Mouse (Mus musculus) frontal cortex, adult (tissue): ENCODE measurements around the gene Ankrd13b.

Experiments used
- ATAC-seq: cut with Nextera tagmentation; 2 replicates; pipeline ENCODE4 v1.9.2; 2017; ENCODE audit warnings: mild to moderate bottlenecking, moderate library complexity, mixed read lengths; ENCODE audit not compliant: low TSS enrichment

Gene Ankrd13b

DNA sequence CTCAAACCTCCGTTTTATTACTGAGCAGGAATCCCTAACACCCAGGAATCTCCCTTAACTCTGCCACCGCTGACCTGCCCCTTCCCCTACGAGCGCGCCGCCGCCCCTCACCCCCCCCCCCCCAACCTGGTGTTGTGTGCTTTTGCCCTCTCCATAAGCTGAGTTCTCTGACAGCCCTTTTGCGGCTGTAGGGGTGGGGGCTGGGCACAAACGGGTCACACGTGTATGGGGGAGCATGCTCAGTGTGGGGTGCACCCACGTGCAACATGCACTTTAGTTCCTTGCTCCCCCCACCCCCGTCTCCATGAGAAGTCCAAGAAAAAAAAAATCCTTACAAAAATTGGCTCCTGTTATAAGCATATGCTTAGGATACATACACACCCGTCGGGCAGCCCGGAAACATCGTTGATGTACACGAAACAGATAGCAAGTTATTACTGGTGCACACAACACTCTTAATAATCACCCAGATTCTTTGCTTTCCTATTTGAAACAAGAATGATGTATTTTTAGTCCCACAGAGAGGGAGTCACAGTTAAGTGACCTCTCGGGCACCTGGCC lies 2.9 kb upstream of the Ankrd13b start:
- ATAC-seq, result no peak

DNA sequence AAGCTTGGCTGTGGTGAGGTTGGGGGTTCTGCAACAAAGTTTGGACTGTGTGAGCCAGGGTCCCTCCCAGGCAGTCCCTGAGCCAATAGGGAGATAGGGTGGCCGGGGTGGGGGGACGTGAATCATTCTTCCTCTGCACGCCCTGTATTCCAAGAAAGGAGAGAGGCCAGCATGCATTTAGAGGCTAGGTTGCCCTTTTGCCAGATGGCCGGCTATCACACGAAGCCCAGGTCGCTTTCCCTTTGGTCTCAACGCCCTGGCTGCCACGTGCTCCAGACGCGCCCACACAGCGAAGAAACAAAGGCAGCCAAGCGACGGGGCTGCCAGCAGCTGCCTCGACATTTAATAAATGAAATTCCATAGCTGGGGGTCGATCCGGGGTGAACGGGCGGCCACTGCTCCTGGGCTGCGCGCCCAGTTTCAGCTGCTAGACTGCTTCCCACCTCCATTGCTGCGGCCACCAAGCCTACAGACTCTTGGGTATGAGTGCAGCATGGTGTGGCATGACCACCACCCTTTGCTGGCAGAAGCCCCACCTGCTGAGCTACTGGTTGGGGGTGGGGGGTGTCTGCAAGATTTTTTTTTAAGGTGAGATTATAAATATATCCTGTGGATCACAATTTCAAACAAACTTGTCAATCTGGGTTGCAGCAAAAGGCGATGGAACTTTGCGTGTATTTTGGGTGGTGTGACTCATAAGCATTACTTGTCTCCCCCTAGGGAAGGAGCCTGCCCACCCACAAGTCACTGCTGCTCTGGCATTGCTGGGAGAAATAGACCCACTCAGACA lies 2.2 kb upstream of the Ankrd13b start:
- no peak for ATAC-seq

DNA sequence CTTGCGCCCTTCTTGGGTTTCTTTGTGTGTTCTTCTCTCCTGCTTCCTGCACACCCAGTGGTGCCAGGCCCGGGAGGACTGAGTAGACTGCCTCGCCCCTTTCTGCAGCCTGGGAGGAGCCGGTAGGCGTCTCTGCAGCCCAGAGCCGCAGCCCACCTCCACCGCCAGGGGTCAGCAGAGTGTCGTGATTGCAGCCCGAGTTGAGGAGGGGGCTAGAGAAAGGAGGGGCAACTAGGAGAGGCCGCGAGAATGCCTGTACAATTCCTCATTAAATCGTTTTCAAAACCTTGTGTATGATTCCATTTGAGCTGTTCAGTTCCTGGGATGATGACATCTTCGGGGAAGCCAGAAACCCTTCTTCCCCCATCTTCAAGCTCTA lies 1.6 kb upstream of the Ankrd13b start:
- peak; percentile 34 for ATAC-seq

DNA sequence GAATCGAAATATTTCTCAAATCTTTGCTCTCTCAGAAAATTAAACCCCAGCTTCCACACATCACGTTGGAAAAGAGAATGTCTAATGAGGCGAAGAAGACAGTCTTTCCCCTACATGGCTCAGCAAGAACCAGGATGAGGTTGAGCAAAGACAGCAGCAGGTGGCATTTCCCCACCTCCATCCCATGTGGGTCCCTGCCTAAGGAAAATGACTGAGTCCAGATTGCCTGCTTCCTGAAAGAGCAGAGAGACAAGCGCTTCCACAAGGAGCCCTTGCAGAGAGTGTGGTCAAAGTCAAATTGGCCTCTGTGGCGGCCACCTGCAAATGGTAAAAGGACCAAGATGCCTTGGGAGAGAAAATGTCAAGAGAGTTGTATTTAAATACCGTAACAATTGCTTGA lies 973 bp upstream of the Ankrd13b start:
- no peak for ATAC-seq

DNA sequence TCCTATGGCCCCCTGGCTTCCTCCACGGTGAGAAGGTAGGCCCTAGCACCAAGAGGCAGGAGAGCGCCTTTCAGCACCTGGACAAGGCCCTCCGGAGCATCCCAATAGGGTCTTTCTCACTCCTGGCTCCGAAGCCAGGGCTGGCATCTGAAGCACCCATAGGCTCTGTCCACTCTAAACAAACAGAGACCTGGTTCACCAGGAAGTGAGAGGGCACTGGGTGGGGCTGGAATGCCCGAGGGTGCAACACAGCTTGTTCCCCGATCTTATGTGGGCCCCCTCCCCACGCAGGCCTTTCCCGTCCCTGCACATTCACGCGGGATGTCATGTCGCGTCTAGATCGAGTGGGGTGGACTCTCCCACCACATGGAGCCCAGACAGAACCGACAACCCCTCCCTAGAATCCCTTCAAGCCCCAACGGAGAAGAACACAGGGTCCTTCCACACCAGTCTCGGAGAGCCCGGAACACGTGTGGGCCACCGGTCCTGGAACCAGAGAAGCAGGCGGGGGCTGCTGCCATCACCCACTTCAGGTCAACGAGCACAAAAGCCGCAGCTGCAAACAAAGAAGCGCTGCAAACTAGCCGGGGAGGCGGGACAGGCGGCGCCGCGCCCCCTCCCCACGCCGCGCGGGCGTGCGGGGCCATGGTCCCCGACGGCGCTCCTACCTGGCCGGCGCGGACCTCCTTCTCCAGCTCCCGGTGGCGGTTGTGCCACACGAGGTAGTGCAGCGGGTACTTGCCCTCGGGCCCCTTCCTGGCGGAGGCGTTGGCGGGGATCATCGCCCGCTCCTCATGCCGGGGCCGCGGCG lies 502 bp downstream of the Ankrd13b start:
- no peak for ATAC-seq

DNA sequence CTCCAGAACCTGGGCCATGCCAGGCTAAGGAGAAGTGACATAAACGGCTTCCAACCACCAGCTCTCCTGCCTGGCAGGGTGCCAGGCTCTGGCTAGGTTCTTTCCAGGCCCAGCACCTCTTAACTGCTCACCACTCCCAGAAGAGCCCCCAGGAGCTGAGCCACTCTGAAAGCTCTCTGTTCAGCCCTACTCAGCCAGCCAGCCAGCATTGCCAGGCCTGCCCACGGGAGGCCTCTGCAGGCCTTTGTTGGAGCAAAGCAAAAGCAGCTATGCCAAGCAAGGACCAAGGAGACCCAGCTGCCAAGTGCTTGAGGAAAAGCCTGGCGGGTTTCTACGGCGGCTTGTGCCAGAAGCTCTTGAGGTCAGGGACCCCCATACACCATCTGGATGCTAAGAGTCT lies 2.7 kb downstream of the Ankrd13b start:
- ATAC-seq, result peak; percentile 18; the same call in 1 of the 2 replicates

DNA sequence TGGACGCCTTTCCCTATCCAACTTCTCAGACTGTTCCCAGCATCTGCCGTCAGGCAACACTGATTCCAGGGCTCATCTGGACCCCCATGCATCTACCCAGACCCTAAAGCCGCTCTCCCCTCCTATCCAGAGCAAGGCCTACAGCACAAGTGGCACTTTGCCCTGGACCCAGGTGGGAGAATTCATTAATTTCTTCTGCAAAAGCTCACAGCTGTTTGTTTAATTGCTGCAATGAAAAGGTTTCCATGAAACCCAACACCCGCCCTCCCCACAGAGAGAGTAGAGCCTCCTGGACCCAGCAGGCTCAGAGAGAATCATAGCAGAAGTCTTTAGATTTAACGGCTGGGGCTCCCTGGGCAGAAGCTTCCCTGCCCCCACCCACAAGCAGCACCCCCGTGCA lies 4.2 kb downstream of the Ankrd13b start:
- no peak for ATAC-seq

DNA sequence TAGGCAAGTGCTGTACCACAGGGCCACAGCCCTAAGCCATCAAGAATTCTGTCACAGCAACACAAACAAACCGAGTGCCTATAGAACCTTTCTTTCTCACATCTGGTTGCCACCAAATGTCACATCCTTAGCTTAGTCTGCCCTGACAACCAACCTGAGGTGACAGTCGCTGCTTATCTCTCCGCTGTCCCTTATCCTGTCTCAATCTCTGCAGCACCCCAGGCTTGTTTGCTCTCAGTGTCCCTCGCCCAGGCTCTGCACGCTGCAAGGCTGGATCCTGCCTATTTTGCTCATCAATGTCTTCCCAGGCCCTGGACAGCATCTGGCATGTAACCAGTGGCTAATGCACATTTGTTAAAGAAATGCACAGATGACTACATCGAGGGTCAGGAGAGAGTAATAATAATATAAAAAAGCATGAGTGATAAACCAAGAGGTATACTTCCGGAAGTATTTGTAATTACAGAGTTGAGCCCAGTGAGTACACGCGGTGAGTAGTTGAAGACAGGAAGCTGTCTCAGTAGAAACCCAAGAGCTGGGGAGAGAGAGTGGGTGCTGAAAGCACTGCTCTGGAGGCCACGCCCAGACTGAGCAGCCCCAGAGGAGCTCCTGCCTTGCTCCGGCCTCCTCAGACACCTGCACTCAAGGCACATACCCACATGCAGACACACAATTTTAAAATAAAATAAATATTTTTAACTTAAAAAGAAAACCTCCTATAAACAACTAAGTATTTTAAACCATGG lies 5.8 kb downstream of the Ankrd13b start:
- ATAC-seq, result no peak

DNA sequence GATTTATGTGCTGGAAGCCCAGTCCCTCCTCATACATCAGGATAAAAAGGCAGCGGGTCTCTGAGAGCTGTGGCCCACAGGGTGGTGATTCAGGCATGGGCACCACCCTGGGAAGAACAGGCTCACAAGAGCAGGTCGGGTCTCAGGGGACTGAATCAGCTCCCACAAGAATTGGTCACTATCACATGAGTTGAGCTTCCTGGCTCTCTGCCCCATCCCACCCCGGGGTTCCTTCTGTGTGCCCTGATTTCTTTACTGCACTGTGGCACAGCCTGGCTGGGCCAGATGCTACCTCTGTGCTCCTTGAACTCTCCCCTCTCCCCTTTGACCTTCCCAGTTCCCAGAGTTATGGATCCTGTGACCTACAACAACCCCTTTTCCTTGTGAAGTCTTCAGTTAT lies 6.4 kb downstream of the Ankrd13b start:
- no peak for ATAC-seq

DNA sequence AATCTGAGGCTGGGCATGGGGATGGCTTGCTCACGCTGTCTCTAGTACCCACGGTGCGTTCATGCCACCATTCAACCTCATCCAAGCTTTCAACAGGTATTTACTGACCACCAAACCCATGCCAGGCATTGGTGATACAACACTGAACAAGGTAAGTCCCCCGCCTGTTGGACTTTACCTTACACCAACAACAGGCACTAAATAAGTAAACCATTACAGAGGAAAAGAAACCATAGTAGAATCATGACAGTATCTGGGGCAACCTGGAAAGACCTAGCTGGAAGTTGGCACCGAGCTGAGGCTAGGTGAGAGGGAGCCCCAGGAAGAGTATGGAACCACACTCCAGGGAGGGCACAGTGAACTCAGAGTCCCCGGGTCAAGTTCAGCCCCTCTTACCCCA lies 12.6 kb downstream of the Ankrd13b start:
- no peak for ATAC-seq

DNA sequence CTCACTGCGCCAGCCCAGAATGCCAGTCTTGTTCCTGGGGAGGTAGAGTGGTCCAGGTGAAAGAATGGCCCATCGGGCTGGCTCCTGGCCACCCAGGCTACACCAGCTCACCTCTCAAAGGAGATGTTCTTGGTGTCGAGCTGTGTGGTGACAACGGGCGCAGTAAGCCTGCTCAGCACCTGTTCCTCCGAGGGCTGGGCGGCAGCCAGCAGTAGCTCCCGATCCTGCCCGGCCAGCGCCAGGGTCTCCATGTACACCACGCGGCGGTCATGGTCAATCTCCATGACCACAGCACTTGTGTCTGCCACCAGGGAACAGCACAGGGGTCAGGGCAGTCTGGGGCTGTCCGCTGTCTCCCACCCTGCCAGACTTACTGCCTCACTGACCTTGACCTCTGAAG lies 13.3 kb downstream of the Ankrd13b start:
- ATAC-seq, result no peak

DNA sequence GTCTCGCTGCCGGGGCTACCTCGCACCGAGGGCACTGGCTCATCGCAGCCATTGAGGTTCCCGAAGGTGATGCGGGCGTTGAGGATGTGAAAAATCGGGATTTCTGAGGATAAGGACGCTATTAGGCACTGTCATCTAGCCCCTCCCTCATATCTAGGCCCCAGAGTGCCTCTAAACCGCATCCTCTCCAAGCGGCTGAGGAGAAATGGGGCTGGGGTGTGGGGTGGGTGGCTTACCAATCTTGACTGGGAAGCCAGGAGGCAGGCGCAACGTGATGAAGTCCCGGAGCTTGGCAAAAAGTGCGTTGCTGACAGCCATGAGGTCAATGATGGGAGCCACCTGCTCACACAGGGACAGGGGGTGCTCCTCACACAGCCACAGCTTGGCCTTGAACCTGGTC lies 16.7 kb downstream of the Ankrd13b start:
- no peak for ATAC-seq

DNA sequence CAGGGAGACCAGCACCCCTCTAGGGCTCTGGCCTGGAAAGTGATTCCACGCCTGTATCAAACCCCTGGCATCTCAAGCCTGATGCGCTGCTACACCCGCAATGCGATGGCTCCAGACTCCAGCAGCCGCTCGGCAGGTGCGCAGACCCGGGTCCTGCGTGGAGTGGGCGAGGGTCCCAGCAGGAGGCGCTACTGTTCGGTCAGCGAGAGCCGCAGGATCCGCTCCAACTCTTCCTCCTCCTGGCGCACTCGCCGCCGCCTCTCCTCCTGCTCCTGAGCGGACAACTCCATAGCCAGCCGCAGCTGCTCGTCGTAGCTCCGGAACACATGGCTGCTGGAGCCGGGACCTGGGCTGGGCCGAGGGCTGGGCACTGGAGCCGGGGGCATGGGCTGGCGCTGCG lies 18.1 kb downstream of the Ankrd13b start:
- no peak for ATAC-seq

DNA sequence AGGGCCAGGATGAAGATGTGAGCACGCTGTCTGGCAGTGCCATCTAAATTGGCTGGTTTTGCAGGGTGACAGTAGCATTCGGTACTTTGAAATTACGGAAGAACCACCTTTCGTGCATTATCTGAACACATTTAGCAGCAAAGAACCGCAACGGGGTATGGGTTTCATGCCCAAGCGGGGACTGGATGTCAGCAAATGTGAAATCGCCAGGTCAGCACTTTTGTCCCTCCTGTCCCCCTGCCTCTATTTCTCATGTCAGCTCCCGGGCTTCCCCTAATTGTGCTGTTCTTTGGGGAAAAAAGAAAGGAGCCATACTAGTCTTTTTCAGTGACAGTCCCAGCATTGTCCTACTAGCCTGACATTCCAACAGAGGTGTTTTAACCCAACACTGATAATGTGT lies 21.1 kb downstream of the Ankrd13b start:
- no peak for ATAC-seq

DNA sequence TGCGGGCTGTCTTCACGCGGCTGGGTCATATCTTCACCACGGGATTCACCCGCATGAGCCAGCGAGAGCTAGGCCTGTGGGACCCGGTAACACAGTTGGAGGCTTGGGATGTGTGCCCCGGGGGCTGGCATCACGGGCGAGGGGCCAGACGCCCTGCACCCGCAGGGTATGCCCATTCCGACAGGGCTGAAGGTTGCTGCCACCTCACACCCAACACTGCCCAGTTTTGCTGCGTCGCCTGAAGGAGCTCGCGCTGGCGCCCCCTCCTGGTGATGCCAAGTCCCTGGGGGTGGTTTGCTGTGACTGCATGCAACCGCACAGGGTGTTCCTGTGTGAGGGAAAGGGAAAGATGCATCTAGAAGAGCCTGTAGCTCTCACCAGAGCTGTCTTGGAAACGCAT lies 21.7 kb downstream of the Ankrd13b start:
- ATAC-seq, result peak; percentile 66

DNA sequence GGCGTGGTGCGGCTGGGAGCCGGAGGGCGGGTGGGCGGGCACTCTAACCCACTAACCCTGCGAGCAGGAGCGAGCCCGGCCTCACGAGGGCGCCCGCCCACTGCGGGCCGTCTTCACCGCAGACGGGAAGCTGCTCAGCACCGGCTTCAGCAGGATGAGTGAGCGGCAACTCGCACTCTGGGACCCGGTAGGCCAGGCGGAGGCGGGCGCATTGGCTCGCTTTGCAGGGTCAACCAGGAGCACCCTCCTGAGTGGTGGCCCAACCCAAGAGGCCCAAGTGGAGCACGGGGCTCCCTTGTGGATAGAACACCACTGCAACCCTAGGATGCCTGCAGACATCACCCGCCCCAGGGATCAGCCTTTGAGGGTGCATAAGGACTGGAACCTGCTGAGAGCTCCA lies 22.3 kb downstream of the Ankrd13b start:
- peak; percentile 21; the same call in 1 of the 2 replicates for ATAC-seq

DNA sequence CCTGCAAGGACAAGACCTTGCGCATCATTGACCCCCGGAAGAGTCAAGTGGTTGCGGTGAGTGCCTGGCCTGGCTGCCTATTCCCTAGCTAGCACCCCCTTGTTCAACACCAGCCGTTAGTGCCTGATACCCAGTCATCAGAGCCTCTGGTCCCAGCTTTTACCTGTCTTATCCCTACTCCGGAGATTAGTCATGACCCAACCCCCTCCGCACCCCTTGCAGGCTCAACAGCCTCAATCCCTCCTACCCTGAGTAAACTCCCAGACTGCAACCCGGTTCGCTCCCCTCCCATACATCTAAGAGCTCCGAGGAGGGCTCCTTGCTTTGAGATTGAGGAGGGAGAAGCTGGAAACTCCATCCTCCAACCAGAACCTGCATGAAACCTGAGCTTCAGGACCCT lies 22.9 kb downstream of the Ankrd13b start:
- ATAC-seq, result no peak

DNA sequence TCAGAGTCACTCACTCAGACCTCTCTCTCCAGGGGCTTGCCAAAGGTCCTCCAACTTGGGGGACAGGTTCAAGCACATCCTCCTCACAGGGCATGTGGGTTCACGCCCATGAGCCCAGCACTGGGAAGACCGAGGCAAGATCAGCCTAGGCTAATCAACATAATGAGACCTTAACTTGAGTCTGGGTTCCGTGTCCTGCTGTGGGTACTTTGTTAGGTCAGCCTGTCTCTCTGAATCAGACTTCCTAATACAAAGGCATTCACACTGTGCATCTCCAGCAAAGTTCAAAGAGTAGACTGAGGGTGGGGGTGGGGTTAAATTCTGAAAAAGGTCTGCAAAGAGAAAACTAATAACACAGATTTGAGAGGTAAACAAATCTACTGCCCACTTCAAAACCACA lies 24.4 kb downstream of the Ankrd13b start:
- ATAC-seq, result no peak

DNA sequence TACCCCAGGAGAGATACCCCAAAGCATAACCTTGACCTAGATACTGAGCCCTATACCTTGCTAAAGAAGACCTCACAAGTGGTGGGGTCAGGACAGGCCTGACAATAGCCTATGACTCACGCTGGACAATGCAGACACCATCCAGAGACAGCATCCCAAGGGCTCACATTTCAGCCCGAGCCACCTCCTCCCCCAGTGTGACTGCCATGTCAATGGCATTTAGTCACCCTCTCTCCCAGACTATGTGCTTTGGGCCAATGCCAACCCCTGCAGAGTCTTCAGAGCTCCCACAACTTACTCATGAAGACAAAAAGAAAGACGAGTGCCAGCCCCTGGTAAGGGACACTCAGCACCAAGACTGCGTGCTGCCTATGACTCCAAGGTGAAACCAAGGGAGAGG lies 24.8 kb downstream of the Ankrd13b start:
- no peak for ATAC-seq

DNA sequence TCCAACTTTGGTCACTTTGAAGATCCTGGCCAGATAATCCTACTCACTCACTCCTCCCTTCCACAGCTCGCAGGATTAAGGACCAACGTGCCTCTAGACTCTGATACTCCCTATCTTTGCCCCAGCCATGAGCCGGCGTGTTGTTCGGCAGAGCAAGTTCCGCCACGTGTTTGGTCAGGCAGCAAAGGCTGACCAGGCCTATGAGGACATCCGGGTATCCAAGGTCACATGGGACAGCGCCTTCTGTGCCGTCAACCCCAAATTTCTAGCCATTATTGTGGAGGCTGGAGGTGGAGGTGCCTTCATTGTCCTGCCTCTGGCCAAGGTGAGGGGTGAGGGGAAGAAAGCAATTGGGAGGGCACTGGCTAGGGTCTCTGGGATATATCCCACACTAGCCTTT lies 25.7 kb downstream of the Ankrd13b start:
- ATAC-seq, result no peak

DNA sequence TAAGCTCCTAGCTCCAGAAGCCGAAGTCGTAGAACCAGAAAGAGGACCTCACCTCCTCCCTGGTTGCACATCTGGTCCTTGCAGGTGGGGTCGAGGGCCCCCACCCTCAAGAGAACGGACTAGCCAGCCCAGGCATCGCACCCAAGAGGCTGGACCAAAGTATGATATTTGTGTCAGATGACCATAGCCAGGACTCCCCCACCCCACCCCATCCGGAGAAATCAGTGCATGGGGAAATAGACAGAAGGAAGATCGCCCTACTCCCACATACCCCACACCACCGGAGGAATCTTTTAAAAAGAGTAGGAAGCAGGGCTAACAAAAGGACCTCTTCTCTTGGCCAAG lies 26.4 kb downstream of the Ankrd13b start:
- no peak for ATAC-seq

DNA sequence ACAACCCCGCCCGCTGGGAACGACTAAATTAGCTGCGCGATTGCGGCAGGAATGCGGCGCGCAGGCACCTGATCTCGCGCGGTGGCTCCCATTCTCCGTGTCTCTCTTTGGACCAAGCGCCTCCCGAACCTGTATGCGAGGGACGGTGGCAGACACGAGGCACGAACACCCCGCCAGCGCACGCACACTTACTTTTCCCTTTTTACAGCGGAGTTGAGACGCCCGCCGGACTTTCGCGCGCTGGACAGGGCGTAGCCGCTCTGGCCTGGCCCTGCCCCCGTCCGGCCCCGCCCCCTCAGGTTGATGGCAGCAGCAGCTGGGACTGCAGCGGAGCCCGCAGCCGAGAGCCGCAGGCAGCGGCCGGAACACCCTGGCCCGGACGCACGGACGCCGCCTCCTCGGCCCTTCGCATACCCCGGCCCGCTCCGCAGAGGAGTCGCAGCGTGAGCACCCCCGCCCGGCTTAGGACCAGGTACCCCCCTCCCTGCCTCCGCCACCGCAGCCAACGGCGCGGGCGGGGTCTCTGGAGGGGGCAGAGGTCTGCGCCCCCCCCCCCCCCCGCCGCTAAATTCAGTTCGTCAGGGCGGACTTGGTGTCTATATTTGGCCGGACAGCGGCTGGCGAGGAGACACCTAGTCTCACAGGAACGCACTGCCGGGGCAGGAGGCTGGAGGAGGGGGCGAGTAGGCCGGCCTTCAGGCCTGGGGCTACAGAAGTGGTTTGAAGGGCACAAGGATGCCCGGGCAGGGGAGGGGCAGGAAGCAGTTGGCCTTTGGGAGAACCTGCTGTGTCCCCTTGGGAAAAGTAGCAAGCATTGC lies 27.0 kb downstream of the Ankrd13b start, which contains the start of gene Coro6:
Coro6 (plus strand) TSS at position 129 of the 818 bp plus-strand sequence.
- no peak for ATAC-seq
